Mouse (Mus musculus) liver, postnatal 0 days (tissue): Measurements from ENCODE around the gene Smc2. TPM values are rescaled to one million over a fixed set of nuclear protein-coding genes. Genes with fewer than 3 reads are reported as not detected.
"Not testable (repeated sequence)": the region's sequence is repeated elsewhere in the genome, so short reads cannot be mapped to it uniquely, and the experiment has no call there.

Experiments used
- ATAC-seq: fragments of 200-750 bp; cut with Nextera tagmentation; 2 replicates; pipeline ENCODE4 v1.8.0; 2017; ENCODE audit warnings: mild to moderate bottlenecking, moderate library complexity
- DNase-seq: peaks from one replicate; pipeline ENCODE4 v3.0.0-alpha.2; 2016
- H3K27ac ChIP-seq: fragments of 300-500 bp; sonication (generic); 2 replicates; pipeline ENCODE4 v1.5.1; 2014; ENCODE audit warnings: antibody characterized with exemption, moderate library complexity, mild to moderate bottlenecking, low read depth
- H3K27me3 ChIP-seq: fragments of 300-500 bp; sonication (generic); 2 replicates; pipeline ENCODE4 v1.6.1; 2014; ENCODE audit warnings: low read length, control low read depth, mixed read lengths; ENCODE audit not compliant: insufficient read depth
- H3K36me3 ChIP-seq: fragments of 300-500 bp; sonication (generic); replicated peaks from 2 replicates; pipeline ENCODE4 v1.6.1; 2014; ENCODE audit warnings: mild to moderate bottlenecking, control low read depth, low read length, moderate library complexity, mixed read lengths; ENCODE audit not compliant: insufficient read depth
- H3K4me1 ChIP-seq: fragments of 300-500 bp; sonication (generic); 2 replicates; pipeline ENCODE4 v1.6.1; 2014; ENCODE audit warnings: antibody characterized with exemption, mild to moderate bottlenecking, control low read depth; ENCODE audit not compliant: insufficient read depth
- H3K4me2 ChIP-seq: fragments of 300-500 bp; sonication (generic); 2 replicates; pipeline ENCODE4 v1.6.1; 2014; ENCODE audit warnings: low read depth, mild to moderate bottlenecking, low read length, moderate library complexity, mixed read lengths
- H3K4me3 ChIP-seq: fragments of 300-500 bp; sonication (generic); 2 replicates; pipeline ENCODE4 v1.5.1; 2014; ENCODE audit warnings: low read depth, low read length
- H3K9ac ChIP-seq: fragments of 300-500 bp; sonication (generic); replicated peaks from 2 replicates; pipeline ENCODE4 v1.6.1; 2014; ENCODE audit warnings: mild to moderate bottlenecking, moderate library complexity
- H3K9me3 ChIP-seq: fragments of 300-500 bp; sonication (generic); 2 replicates; pipeline ENCODE4 v1.6.1; 2016; ENCODE audit warnings: mild to moderate bottlenecking, control low read depth, low read length, mixed read lengths
- CTCF ChIP-seq: sonication (generic); IDR thresholded peaks from 2 replicates; pipeline ENCODE4 v1.5.1; 2016; ENCODE audit warnings: antibody characterized with exemption, low read depth
- EP300 ChIP-seq: IDR thresholded peaks from 2 replicates; pipeline ENCODE4 v1.6.1; 2016; ENCODE audit warnings: antibody characterized with exemption, low read depth, mild to moderate bottlenecking
- WGBS: fragments of 180-500 bp; shearing (Covaris S2); extraction: QIAGEN DNeasy Blood & Tissue Kit; methylation state at CpG from one replicate; pipeline ENCODE4 v1.1.7; 2014; ENCODE audit not compliant: insufficient replicate concordance; 5-methylcytosine and 5-hydroxymethylcytosine counted together
- polyA plus RNA-seq: library from polyadenylated mRNA; unstranded; fragments of >200 nt; fragmentation: Nextera tagmentation; extraction: Ambion mirVana; gene quantifications from 2 replicates; pipeline ENCODE4 v1.2.1, GENCODE M21; 2015

Smc2 gene
- polyA plus RNA-seq, 1 experiment from 2014 or later: 108 TPM

DNA sequence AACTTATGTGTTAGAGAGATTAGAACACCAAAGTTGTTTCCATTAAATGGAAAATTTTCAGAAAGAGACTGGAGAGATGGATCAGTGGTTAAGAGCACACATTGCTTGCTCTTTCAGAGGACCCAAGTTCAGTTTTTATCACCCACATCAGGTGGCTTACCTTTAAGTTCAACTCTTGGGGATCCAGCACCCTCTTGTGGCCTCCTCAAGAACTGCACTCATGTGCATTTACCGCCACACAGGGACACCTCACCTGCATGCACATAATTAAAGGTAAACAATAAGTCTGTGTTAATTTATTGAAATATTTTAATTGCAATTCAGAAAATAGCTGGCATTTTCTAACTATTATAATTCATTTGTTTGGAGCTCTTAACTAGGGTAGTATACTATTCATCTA, 20.7 kb downstream of the Smc2 start:
- no peak overlapping the region for H3K4me2 ChIP-seq
- peaks cover 65% of the 10 kb centered on the region for H3K36me3 ChIP-seq
- H3K4me3 ChIP-seq: no peak overlapping the region
- H3K9me3 ChIP-seq: no peaks in the 10 kb centered on the region
- H3K27me3 ChIP-seq: no peaks in the 10 kb centered on the region
- no peak for ATAC-seq
- no peak overlapping the region for H3K27ac ChIP-seq
- H3K9ac ChIP-seq: no peak overlapping the region
- WGBS: 95% methylated on average over 1 of the region's 1 CpGs
- H3K4me1 ChIP-seq: no peaks in the 10 kb centered on the region
- TF ChIP-seq EP300 (no peak), CTCF (peak; percentile 72)
- peak; percentile 43 for DNase-seq

DNA sequence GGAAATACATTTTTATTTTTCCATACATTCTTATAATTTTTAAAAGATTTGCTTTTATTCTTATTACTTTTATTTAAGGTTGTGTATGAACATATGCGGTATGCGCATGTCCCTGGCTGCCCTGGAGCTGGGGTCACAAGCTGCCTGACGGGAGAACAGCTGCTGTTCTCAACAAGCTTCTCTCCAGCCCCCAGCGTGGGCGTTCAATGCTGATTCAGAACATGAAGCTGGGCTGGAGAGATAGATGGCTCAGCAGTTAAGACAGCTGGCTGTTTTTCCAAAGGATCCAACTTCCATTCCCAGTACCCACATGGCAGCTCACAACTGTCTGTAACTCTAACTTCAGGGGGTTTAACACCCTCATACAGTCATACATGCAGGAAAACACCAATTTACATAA, 22.3 kb downstream of the Smc2 start:
- ATAC-seq: no peak
- Histone ChIP-seq H3K27ac (no peak overlapping the region), H3K4me2 (no peak overlapping the region), H3K27me3 (no peaks in the 10 kb centered on the region), H3K4me1 (no peaks in the 10 kb centered on the region), H3K4me3 (no peak overlapping the region), H3K9ac (no peak overlapping the region), H3K9me3 (no peaks in the 10 kb centered on the region), H3K36me3 (peaks cover 56% of the 10 kb centered on the region)
- DNase-seq: no peak
- 89% methylated on average over 5 of the region's 5 CpGs for WGBS
- TF ChIP-seq CTCF (no peak), EP300 (no peak)

DNA sequence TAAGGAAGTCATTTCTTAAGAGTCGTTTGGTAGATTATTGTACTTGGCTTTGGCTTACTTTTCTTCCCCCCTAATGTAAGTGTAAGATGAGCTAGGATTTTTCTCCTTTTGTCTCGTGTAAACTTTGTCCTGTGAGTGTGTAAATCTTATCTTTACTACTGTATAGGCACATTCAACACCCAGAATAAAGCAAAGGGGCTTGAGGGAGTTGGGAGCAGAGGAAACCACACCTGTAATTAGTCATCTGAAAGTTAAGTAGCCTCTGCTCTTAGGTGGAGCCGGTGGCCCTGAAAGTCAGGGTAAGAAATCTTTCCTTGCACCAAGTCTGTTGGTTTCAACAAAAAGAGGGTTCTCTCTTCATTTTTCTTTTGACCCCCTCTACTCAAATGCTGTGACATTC, 34.4 kb downstream of the Smc2 start:
- H3K4me2 ChIP-seq: no peak overlapping the region
- H3K36me3 ChIP-seq: peaks cover 42% of the 10 kb centered on the region
- H3K4me3 ChIP-seq: no peak overlapping the region
- TF ChIP-seq CTCF (no peak), EP300 (no peak)
- no peak overlapping the region for H3K9ac ChIP-seq
- DNase-seq (no peak), ATAC-seq (no peak)
- H3K27ac ChIP-seq: no peak overlapping the region
- no peaks in the 10 kb centered on the region for H3K9me3 ChIP-seq
- no peaks in the 10 kb centered on the region for H3K4me1 ChIP-seq
- WGBS: 86% methylated on average over 3 of the region's 3 CpGs
- no peaks in the 10 kb centered on the region for H3K27me3 ChIP-seq

DNA sequence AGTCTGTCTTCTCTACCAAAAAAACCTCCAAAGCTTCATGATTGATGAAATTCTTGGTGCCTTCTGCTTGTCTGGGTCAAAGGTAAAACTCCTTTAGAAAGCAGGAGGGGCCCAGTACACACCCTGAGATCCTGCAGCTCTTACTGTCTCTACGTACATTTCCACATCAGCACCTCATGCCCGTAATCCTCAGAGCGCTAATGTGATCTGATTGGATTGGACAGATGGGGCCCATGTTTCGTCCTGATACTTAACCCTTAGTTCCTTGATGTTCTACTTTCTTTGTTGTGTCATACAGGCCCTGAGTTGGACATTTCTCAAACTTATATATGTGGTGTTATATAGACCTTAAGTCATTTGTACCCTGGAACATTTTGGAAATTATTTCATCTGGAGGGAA, 48.4 kb downstream of the Smc2 start:
- Histone ChIP-seq H3K27me3 (no peaks in the 10 kb centered on the region), H3K9ac (no peak overlapping the region), H3K36me3 (peaks cover 25% of the 10 kb centered on the region), H3K4me3 (no peak overlapping the region), H3K27ac (no peak overlapping the region), H3K4me1 (no peaks in the 10 kb centered on the region), H3K4me2 (no peak overlapping the region), H3K9me3 (no peaks in the 10 kb centered on the region)
- TF ChIP-seq CTCF: no peak
- TF ChIP-seq EP300: no peak
- ATAC-seq (no peak), DNase-seq (no peak)
- 98% methylated on average over 4 of the region's 4 CpGs for WGBS

DNA sequence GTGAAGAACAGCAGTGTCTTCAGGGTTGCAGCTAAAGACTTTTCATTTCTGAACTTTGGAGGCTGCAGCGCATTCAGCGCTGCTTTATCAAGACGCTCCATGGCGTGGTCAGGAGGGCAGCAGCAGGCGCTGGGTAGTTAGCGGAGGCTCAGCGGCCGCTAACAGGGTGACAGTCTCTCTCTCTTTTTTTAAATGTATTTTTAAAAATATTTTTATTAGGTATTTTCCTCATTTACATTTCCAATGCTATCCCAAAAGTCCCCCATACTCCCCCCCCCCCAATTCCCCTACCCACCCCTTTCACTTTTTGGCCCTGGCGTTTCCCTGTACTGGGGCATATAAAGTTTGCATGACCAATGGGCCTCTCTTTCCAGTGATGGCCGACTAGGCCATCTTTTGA, 58.1 kb downstream of the Smc2 start, which contains the start of gene Vma21-ps:
Gene Vma21-ps (minus strand): TSS at position 101 of the 400 bp plus-strand sequence.
- not testable (repeated sequence) for H3K4me3 ChIP-seq, H3K36me3 ChIP-seq, ATAC-seq, H3K4me1 ChIP-seq, H3K9me3 ChIP-seq, H3K27ac ChIP-seq, H3K4me2 ChIP-seq, DNase-seq, H3K27me3 ChIP-seq, H3K9ac ChIP-seq
- 88% methylated on average over 10 of the region's 10 CpGs for WGBS

DNA sequence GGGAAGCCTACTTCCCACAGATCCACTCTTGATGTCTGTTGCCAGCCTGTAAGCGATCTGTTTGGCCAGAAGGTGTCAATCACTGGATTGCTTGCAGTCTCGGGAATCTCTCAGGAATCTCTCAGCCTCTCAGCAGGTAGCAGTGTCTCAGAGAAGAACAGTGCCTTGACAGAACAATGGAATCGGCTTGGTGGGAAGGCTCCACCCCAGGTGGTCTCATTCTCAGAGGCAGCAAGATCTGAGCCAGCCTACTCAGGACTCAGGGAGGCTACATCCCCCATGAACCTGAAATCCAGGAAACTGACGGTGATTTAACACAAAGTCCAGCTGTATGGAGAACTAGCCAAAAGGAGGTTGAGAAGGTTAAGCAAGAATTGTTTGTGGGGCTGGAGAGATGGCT, 78.5 kb downstream of the Smc2 start:
- DNase-seq (no peak), ATAC-seq (no peak)
- 24% methylated on average over 4 of the region's 4 CpGs for WGBS
- no peak overlapping the region for H3K4me3 ChIP-seq
- no peak overlapping the region for H3K9ac ChIP-seq
- H3K36me3 ChIP-seq: no peaks in the 10 kb centered on the region
- no peak overlapping the region for H3K27ac ChIP-seq
- H3K4me1 ChIP-seq: no peaks in the 10 kb centered on the region
- H3K4me2 ChIP-seq: no peak overlapping the region
- H3K9me3 ChIP-seq: no peaks in the 10 kb centered on the region
- TF ChIP-seq CTCF: no peak
- TF ChIP-seq EP300: no peak
- no peaks in the 10 kb centered on the region for H3K27me3 ChIP-seq

DNA sequence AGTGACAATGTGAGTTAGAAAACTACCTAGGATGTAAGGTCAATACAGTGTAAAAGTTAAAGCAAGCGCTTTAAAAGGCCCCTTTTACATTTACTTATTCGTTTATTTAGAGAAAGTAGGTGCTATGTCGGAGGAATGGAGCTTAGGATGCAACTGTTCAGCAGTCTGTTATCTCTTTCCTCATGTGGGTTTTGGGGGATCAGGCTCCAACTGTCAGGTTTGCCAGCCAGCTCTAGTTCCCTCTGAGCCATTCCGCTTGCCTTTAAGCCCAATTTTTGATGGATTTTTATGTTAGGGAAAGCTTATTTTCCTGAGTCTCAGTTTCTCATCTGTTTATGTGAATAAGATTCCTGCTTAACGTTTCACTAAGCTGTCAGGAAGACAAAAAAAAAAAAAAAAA, 80.3 kb downstream of the Smc2 start:
- Histone ChIP-seq H3K4me1 (no peaks in the 10 kb centered on the region), H3K9me3 (no peaks in the 10 kb centered on the region), H3K36me3 (no peaks in the 10 kb centered on the region), H3K4me3 (no peak overlapping the region), H3K27me3 (no peaks in the 10 kb centered on the region), H3K27ac (no peak overlapping the region), H3K9ac (no peak overlapping the region), H3K4me2 (no peak overlapping the region)
- WGBS: 75% methylated on average over 5 of the region's 5 CpGs
- DNase-seq (no peak), ATAC-seq (no peak)
- no peak for TF ChIP-seq CTCF
- TF ChIP-seq EP300: no peak
